Mouse (Mus musculus): ENCODE results near the gene Carmil1.

DNA sequence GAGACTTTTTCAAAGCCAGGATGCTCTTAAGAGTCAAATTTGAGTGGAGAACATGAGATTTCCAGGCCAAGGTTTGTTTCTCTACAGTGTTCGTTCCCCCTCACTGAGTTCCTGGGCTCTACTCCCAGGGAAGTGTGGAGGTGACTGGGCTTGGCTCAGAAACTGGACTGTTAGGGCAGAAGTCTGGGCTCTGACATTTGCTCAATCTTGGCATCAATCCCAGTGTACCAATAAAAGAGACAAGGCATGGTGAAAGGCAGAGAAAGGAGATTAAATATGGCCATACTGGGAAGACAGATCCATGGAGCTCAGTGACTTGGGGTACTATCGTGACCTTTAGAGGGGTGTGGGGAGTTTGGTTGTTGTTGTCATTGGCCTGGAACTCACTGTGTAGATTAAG is 6.8 kb upstream of the Carmil1 start:
- TF ChIP-seq POLR2A (IDR thresholded peaks at IDR 0.05; ENCODE audit: low read depth, low read length) (no peak), CTCF (IDR thresholded peaks at IDR 0.05; ENCODE audit: extremely low read depth, insufficient read length, insufficient replicate concordance, low read depth, low read length) (no peak)
